Mouse (Mus musculus) ZHBTc4 (cell line): ENCODE data around the gene Ctla4.

Experiments
- DNase-seq: peaks from one replicate; pipeline ENCODE4 v3.0.0-alpha.2; 2011; ENCODE audit warnings: low read depth, low spot score

The Ctla4 gene

GRCm38 (mm10) chr1:60960451-60960850 lies 73.7 kb downstream of the Ctla4 start:
- DNase-seq: no peak

GRCm38 (mm10) chr1:60961080-60961479 lies 74.3 kb downstream of the Ctla4 start:
- peak; percentile 56 for DNase-seq

GRCm38 (mm10) chr1:60962095-60962494 lies 75.3 kb downstream of the Ctla4 start:
- DNase-seq: peak; percentile 55
